Mouse (Mus musculus): ENCODE measurements at regions not wholly inside any gene's neighbourhood (a gene's known extent, or its start where the extent isn't known, plus 50 kb on each side); places are given as distances from the start of the nearest gene placed in this dataset.

DNA sequence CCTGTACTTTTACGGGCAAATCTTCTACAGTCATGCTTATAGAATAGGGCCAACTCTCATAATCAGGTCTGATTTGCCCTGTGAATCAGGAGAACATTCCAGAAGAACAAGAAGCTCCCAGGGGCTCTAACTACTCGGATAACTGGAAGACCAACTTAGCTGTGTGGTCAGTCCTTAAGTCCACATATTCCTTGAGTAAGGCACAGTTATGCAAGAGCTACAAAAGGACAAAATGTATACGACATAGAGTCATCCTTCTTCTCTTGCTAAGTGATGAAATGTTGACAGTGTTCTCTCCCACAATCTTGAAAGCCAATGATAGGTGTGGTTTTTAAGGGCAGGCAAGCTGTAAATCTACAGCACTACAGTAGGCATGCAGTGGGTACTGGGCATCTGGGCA lies 310.7 kb upstream of the Pitrm1 start:
- no peaks in the 10 kb centered on the region for H3K36me3 ChIP-seq (ENCODE audit: control insufficient read depth, insufficient read depth, low read length, poor library complexity, severe bottlenecking)
- DNase-seq (ENCODE audit: low read depth, low spot score): no peak
- no peaks in the 10 kb centered on the region for H3K27me3 ChIP-seq (ENCODE audit: control insufficient read depth, insufficient read depth, low read length, poor library complexity, severe bottlenecking)

DNA sequence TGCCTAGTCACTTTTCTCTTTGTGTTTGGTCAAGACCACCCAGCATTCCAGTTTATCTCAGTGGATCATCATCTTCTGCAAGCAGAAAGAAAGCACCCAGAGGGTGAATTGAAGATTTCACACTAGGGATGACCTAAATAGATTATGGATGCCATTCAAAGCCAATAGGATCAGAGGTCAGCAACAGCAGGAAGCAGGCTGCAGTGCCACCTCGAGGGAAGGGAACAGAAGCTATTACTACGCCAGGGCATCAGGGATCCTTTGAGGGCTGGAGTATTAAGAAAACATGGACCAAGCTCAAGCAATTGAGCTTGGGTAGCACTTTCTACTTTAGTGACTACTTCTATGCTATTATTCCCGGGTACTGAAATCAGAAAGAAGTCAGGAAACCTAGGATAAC lies 307.1 kb upstream of the Pitrm1 start:
- H3K36me3 ChIP-seq (ENCODE audit: control insufficient read depth, insufficient read depth, low read length, poor library complexity, severe bottlenecking): no peaks in the 10 kb centered on the region
- no peak for DNase-seq (ENCODE audit: low read depth, low spot score)
- H3K27me3 ChIP-seq (ENCODE audit: control insufficient read depth, insufficient read depth, low read length, poor library complexity, severe bottlenecking): no peaks in the 10 kb centered on the region

DNA sequence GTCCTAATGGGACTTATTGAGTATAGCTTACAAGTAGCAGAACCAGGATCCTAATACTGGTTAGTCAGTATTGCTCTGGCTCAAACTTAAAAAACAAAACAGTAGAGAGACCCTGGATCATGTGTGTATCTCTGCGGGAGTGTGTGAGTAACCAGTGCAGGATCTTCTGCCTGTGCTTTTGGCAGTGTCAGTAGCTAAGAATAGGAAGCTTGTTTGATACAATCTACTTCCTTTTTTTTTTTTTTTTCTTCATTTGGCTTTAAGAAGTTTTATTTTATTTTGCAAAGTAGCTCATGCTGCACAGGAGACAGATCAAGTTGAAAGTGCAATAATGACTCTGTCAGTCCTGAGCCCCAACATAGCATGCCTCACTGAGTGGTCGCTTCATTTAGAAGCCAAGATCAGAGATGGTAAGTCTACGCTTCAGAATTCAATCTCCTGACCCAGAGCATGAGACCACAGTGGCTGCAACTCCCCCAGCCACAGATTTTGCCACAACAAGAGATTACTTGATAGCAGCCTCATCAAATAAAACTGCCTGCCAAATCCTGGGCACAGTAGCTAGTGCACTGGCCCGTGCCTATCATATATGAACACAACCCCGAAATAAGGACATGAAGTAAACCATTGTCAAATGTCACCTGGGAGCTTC lies 306.4 kb upstream of the Pitrm1 start:
- DNase-seq (ENCODE audit: low read depth, low spot score): no peak
- no peaks in the 10 kb centered on the region for H3K27me3 ChIP-seq (ENCODE audit: control insufficient read depth, insufficient read depth, low read length, poor library complexity, severe bottlenecking)
- no peaks in the 10 kb centered on the region for H3K36me3 ChIP-seq (ENCODE audit: control insufficient read depth, insufficient read depth, low read length, poor library complexity, severe bottlenecking)

DNA sequence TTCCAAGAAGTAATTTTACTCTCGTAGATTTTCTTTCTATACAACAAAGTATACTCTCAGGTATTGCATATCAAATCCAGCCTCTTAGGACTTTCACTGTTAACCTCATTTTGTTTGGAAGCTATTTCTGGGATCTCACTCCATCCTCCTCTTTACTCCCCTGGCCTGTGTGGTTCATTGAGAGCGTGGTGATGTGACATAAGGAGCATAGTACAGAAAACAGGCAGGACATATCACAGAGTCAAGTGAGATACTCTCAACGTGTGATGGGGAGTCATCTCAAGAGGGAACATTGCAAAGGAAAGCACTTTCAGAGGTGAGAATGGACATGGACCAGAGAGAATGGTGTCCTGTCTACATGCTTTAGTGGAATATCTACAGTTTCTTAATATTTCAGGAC lies 297.8 kb upstream of the Pitrm1 start:
- H3K36me3 ChIP-seq (ENCODE audit: control insufficient read depth, insufficient read depth, low read length, poor library complexity, severe bottlenecking): no peaks in the 10 kb centered on the region
- H3K27me3 ChIP-seq (ENCODE audit: control insufficient read depth, insufficient read depth, low read length, poor library complexity, severe bottlenecking): no peaks in the 10 kb centered on the region
- DNase-seq (ENCODE audit: low read depth, low spot score): no peak

DNA sequence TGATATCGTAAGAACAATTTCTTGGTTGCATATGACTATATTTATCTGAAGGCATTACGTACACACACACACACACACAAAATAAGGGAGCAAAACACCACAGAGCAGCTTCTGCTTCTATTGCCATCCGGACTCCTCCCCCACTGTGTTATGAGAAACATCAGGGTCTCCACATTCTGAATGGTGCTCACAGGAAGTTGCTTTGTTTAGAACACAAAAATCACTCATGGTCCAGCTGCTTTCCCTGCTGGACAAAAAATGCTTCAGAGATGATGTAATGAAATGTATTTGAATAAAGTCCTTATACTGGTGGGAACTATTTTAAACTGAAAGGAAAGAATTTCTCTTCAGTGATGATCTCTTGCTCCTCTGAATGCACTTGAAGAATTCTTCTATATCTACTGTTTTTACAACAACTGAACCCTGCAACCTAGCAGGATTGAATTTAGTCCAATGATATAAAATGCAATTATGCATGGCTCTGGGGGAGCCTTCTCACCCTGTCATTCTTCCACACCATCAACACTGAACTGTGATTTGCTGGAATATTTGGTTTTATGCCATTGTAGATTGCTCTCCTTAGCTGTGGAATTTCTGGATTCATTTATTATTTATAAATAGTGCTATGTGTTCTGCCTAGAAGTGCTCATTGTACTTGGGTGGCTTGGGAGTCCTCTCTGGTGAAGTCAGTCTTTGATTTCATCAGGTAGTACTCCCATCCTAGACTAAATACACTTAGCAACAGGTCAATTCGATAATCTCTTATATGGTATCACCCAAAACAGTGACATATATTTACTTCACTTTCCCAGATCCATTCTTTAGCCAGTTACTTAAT lies 296.7 kb upstream of the Pitrm1 start:
- no peak for DNase-seq (ENCODE audit: low read depth, low spot score)
- H3K36me3 ChIP-seq (ENCODE audit: control insufficient read depth, insufficient read depth, low read length, poor library complexity, severe bottlenecking): no peaks in the 10 kb centered on the region
- H3K27me3 ChIP-seq (ENCODE audit: control insufficient read depth, insufficient read depth, low read length, poor library complexity, severe bottlenecking): no peaks in the 10 kb centered on the region

DNA sequence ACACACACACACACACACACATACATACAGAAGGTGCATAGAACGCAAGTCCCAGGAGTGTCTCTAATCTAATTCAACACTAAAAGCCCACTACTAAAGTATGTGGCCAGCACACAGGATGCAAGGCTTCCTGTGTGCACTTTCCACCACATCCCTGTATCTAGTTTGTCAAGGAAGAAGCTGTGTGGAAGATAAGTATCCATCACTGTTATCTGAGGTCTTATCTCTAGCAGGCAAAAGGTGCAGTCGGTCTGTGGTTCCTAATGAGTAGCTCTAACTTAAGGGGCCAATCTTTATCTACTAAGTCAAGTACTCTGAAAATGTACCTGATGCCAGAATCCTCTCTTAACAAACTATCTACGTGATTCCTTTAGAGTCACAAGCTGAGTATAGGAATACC lies 295.8 kb upstream of the Pitrm1 start:
- Histone ChIP-seq H3K27me3 (ENCODE audit: control insufficient read depth, insufficient read depth, low read length, poor library complexity, severe bottlenecking) (no peaks in the 10 kb centered on the region), H3K36me3 (ENCODE audit: control insufficient read depth, insufficient read depth, low read length, poor library complexity, severe bottlenecking) (no peaks in the 10 kb centered on the region)
- DNase-seq (ENCODE audit: low read depth, low spot score): no peak

DNA sequence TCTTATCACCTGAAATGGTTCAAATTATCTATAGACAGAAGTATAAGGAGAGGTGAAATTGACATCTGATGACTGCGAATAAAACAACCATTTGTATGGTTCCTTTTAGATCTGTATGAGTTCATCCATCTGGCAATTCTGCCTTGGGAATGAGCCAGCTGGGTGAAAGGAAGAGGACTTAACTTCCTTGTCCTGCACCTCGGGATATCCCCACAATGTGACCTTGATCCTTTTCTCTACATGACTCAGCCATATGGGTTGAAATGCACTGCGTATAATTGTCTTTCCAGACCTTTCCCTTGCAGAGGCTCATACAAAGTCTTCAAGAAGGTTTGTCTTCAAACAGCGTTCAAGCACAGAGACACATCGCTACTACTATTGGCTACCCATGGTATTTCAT lies 292.6 kb upstream of the Pitrm1 start:
- no peaks in the 10 kb centered on the region for H3K27me3 ChIP-seq (ENCODE audit: control insufficient read depth, insufficient read depth, low read length, poor library complexity, severe bottlenecking)
- DNase-seq (ENCODE audit: low read depth, low spot score): no peak
- H3K36me3 ChIP-seq (ENCODE audit: control insufficient read depth, insufficient read depth, low read length, poor library complexity, severe bottlenecking): no peaks in the 10 kb centered on the region

DNA sequence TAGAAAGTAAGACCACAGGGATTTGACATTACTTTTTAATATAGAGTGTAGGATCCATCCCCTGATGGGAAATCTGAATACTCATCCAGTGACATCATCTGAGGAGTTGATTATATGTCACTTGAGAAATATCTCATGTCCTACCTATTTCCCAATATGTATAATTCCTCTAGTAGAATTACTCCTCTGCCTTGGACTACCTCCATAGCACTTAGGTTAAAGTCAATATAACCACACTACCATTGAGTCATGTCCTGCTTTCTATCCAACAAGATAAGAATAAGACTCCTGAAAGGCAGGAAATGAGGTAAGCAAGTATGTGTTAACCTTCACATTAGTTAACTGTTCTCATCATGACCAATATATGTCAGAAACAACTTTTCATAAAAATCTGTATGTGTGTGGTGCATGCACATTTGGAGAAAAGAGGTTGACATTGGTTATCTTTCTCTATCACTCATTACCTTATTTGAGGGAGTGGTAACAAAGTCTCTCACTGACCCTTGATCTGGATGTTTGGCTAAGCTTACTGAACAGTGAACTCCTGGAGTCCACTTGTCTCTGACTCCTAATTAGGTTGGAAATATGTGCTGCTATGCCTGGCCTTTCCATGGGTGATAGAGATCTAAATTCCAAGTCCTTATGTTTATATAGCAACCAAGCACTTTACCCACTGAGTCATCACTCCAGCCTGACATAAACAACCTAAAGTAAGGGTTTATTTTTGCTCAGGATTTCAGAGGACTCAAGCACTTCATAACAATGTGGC lies 292.0 kb upstream of the Pitrm1 start:
- H3K27me3 ChIP-seq (ENCODE audit: control insufficient read depth, insufficient read depth, low read length, poor library complexity, severe bottlenecking): no peaks in the 10 kb centered on the region
- DNase-seq (ENCODE audit: low read depth, low spot score): no peak
- H3K36me3 ChIP-seq (ENCODE audit: control insufficient read depth, insufficient read depth, low read length, poor library complexity, severe bottlenecking): no peaks in the 10 kb centered on the region

DNA sequence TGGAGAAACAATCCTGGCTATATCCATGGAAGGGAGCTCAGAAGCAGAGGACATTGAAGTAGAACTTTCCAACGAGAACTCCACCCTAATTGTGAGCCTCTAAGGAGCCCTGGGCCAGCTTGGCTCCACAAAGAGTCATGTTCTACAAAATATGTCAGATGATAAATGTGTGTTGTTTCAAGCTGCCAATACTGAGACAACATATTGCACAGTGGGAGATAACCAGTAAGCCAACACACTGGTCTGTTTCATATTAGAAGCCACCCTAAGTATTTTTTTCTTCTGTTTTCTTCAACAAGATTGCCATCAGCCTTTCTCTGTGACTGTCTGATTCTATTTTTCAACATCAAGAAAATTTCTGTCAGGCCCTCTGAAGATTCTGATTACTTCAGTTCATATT lies 289.5 kb upstream of the Pitrm1 start:
- Histone ChIP-seq H3K36me3 (ENCODE audit: control insufficient read depth, insufficient read depth, low read length, poor library complexity, severe bottlenecking) (no peaks in the 10 kb centered on the region), H3K27me3 (ENCODE audit: control insufficient read depth, insufficient read depth, low read length, poor library complexity, severe bottlenecking) (no peaks in the 10 kb centered on the region)
- no peak for DNase-seq (ENCODE audit: low read depth, low spot score)

DNA sequence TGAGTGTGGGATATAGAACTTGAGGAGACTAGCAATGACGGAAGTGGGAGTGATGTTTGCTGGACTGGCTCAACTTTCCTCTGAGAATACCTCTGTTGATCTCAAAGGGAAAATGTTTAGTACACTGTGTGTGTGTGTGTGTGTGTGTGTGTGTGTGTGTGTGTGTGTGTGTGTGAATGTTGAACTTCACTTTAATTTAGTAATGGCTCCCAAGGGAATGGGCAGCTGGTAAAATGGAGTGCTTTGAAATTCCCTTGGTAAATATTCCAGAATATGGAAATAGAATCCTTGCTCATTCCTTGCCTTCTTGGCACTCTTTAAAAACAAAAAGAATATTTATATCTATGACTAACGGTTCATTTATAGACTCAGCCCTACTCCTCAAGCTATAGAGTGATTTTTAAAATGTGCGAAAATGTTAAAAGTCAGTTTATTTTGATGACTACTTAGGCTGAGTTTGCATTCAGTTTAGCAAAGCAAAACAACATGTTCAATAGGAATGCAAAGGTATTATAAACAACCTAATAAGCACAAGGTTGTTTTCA lies 287.6 kb upstream of the Pitrm1 start:
- Histone ChIP-seq H3K27me3 (ENCODE audit: control insufficient read depth, insufficient read depth, low read length, poor library complexity, severe bottlenecking) (no peaks in the 10 kb centered on the region), H3K36me3 (ENCODE audit: control insufficient read depth, insufficient read depth, low read length, poor library complexity, severe bottlenecking) (no peaks in the 10 kb centered on the region)
- DNase-seq (ENCODE audit: low read depth, low spot score): no peak

DNA sequence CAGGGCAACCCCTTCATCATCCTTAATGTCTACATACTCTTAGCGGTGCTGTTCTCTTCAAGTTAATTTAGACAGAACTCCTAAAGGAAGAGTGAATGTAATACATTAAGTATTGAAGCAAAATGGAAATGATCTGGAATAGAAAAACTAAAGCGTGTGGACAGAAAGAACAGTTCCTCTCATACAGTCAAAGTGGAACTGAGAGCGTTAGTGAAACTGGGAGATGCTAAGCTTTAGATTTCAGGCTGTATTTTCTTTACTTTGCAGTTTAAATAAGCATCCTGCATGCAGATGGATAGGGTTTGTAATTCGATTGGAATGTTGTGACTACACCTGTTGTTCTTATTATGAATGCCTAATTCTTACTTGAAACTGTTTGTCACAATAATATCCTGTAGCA lies 286.5 kb upstream of the Pitrm1 start:
- no peaks in the 10 kb centered on the region for H3K36me3 ChIP-seq (ENCODE audit: control insufficient read depth, insufficient read depth, low read length, poor library complexity, severe bottlenecking)
- no peak for DNase-seq (ENCODE audit: low read depth, low spot score)
- H3K27me3 ChIP-seq (ENCODE audit: control insufficient read depth, insufficient read depth, low read length, poor library complexity, severe bottlenecking): no peaks in the 10 kb centered on the region

DNA sequence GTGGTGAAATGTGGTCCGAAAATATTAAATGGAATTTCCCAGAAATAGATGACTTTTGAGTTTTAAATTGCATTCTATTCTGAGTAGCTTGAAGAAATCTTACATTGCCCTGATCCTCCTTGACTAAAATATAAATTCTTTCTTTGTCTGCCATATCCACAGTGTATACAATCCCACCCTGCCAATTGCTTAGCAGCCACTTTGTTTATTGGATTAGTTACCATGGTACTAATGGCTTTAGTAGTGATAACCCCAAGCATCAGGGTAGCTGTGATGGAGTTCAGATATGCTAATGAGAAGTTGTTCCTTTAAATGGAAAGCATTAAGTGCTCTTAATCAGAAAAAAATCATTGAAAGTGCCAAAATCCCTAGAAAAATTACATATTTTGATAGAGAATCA lies 277.4 kb upstream of the Pitrm1 start:
- no peak for DNase-seq (ENCODE audit: low read depth, low spot score)
- H3K27me3 ChIP-seq (ENCODE audit: control insufficient read depth, insufficient read depth, low read length, poor library complexity, severe bottlenecking): no peaks in the 10 kb centered on the region
- H3K36me3 ChIP-seq (ENCODE audit: control insufficient read depth, insufficient read depth, low read length, poor library complexity, severe bottlenecking): no peaks in the 10 kb centered on the region

DNA sequence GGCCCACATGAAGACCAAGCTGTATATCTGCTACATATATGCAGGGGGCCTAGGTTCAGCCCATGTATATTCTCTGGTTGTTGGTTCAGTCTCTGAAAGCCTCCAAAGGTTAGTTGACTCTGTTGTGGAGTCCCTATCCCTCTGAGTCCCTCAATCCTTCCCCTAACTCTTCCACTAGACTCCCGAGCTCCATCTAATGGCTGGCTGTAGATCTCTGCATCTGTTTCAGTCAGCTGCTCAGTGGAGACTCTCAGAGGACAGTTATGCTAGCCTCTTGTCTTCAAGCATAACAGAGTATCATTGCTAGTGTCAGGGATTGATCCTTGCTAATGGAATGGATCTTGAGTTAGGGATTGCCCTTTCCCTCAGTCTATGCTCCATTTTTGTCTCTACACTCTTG lies 275.0 kb upstream of the Pitrm1 start:
- DNase-seq (ENCODE audit: low read depth, low spot score): no peak
- no peaks in the 10 kb centered on the region for H3K27me3 ChIP-seq (ENCODE audit: control insufficient read depth, insufficient read depth, low read length, poor library complexity, severe bottlenecking)

DNA sequence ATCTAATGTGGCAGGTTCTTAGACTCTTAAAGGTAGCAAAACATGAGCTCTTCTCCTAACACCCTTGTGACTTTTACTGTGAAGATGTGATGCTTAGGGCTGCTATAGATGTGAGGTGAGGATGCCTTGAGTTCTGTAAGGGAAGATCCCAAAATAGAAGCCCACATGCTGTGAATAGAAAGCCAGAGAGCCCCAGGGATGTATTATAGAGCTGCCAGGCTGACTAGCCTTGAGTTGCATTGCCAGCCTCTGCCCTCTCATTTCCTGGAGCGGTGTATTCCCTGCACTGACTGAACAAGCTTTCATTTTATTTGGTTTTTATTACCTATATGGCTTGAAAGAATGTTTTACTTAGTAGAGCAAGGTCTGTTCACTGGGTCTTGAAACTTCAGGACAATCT lies 267.9 kb upstream of the Pitrm1 start:
- H3K36me3 ChIP-seq (ENCODE audit: control insufficient read depth, insufficient read depth, low read length, poor library complexity, severe bottlenecking): no peaks in the 10 kb centered on the region
- H3K27me3 ChIP-seq (ENCODE audit: control insufficient read depth, insufficient read depth, low read length, poor library complexity, severe bottlenecking): no peaks in the 10 kb centered on the region
- DNase-seq (ENCODE audit: low read depth, low spot score): no peak

More for the DNA sequence above, 275.0 kb upstream of the Pitrm1 start:
- H3K36me3 ChIP-seq (ENCODE audit: control insufficient read depth, insufficient read depth, low read length, poor library complexity, severe bottlenecking): no peaks in the 10 kb centered on the region

DNA sequence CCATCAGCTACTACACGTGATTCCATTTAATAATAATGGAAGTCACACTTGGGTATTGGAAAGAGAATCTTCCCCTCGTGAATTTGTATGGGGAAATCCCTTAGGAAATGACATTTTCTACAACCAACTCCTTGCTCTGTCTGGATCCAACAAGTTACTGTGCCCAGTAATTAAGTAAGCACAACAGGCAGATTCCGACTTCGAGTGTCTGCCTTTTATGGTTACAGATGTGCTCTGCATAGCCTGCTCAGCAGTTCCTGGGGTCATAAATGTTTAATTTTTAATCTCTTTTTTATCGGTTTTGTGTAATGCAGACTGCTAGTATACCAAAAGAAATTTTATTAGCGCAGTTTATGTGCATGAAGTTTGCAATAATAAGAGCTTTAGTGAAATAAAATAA lies 259.8 kb upstream of the Pitrm1 start:
- no peaks in the 10 kb centered on the region for H3K27me3 ChIP-seq (ENCODE audit: control insufficient read depth, insufficient read depth, low read length, poor library complexity, severe bottlenecking)
- no peak for DNase-seq (ENCODE audit: low read depth, low spot score)
- H3K36me3 ChIP-seq (ENCODE audit: control insufficient read depth, insufficient read depth, low read length, poor library complexity, severe bottlenecking): no peaks in the 10 kb centered on the region

All from splenic B cell, adult 2 months (primary cell).